Mouse (Mus musculus): ENCODE measurements around the gene Tmem210. TPM values are rescaled to one million over a fixed set of nuclear protein-coding genes. Genes with fewer than 3 reads are reported as not detected.
A peak's percentile ranks its signal among the peaks of the same experiment; 100 is the strongest.

Gene Tmem210
- total RNA-seq, 4 experiments from 2014 or later = not detected

DNA sequence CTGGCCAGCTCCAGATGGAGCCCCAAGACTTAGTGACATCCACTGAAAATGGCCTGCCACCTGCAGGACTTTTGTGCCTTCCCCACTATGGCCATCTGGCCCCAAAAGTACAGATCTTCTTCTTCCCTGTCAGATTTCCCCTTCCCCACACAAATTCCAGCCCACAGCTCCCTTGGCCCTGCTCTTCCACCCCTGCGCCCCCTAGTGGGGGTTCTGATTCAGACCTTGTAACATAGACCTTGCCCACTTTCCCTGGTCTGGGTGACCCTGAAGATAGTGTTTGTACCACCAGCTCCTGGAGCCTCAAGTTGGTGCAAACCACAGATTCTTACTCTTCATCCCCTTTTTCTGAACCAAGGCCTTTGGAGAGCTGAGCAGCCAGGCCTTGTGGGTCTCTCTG is 4.9 kb downstream of the Tmem210 start:
- peak in 1 of 2 experiments; percentile 66 for DNase-seq (ENCODE audit: low spot score in 2 of 2)

GRCm38 (mm10) chr2:25293706-25294105 is 5.8 kb downstream of the Tmem210 start:
- DNase-seq (ENCODE audit: low spot score in 2 of 2) = no peak

DNA sequence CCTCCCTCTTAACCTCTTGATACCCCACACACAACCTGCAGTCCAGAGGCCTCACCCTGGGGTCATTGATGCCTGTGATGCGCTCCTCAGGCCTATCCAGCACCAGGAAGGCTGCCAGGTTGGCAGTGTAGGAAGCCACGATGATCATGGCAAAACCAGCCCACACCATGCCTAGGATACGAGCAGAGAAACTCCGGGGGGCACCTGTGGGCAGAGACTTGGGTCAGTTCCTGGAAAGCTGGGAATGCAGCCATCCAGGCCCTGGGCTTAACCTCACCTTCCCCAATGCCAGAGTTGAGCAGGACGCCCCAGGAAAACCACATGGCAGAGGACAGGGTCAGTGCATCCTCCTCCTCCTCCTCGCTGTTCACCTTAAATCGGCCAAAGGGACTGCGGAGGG is 9.1 kb downstream of the Tmem210 start:
- DNase-seq (ENCODE audit: low spot score in 2 of 2) = no peak

DNA sequence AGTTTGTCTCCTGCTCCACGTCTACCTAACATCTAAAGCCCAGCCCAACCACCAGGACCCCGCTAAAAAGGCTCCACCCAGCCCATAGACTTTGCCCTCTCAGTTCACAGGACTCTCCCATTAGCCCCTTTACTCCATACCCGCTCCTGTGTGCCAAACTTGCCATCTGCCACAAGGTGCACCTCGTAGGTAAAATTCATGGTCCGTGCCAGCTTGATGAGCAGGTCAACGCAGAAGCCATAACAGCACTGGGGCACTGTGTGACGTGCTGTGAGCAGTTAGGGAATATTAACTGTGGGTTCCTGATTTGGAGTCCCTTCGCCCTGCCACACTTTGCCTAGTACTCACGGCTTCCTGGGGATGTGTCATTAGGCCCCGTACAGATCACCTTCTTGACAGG is 10.1 kb downstream of the Tmem210 start:
- DNase-seq (ENCODE audit: low spot score in 2 of 2) = no peak

DNA sequence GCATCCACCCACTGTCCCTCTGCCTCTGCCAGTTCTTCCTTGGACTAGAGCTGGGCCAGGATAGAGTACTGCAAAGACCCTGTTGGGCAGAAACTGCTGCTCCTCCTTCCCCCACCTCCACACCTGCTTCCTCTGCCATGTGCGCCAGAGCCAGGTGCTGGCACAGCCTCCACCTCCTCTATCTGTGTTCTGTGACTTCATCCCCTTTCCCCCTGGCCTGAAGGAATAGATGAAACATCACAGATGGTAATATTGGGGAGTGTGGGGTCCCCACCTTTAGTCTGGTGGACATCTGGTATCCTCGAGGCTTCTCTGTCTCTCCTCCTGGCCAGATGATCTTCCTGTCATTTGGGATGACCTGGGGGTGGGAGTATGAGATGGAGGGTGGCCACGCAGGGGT is 15.5 kb downstream of the Tmem210 start:
- DNase-seq (ENCODE audit: low spot score in 2 of 2) = no peak

DNA sequence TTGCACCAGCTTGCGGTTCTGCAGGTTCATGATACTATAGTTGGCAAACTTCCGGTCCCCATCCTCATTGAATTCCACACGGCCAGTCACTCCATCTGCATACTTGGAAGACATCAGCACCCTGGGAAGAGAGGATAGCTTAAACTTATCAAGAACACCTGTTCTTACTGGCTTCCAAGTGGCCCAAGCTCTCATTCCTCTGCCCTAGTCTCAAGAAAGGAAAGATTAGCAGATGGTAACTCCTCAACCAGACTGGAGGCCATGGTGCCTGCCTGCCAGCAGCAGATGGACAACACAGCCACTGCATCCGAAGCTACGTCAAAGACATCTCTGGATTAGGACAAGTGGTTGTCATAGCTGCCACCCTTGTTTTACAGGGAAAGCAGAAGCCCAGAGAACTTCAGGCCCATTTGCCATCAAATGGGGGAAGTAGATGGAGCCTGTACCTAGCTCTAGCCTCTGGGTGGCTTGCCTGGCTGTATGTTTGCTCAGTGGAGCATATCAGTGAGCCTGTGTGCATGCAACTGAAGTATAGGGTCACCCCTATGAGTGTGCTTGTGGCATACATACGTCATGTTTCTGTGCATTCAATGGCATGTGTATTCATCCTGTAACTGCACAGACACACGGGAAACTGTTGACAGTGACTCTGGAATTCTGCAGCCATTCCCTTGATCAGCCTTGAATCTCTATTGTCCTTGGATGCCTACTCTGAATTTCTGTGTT is 16.1 kb downstream of the Tmem210 start:
- no peak for DNase-seq (ENCODE audit: low spot score in 2 of 2)

GRCm38 (mm10) chr2:25304657-25305541 is 17.0 kb downstream of the Tmem210 start:
- DNase-seq (ENCODE audit: low spot score in 2 of 2) = peak in 1 of 2 experiments; percentile 36

- no peak for DNase-seq (ENCODE audit: low spot score in 2 of 2)
These were observed 17.8 kb downstream of the Tmem210 start for GRCm38 (mm10) chr2:25305587-25306359.

DNA sequence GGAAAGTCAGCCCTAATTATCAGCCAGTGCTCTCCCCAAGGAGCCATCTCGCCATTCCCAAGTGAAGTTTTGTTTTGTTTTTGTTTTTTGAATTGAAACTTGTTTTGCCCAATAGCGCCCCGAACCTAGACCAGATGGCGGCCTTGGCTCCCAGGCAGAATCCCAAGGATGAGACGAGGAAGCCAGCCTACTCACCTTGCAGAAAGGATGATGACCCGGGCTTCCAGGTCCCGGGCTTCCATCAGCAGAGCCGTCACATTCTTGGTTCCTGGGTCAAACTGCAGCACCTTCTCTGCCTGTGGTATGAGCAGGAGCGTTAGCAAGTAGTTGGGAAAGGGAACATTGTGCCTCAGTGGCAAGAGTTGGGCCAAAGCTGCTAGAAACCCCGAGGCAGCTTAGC is 22.2 kb downstream of the Tmem210 start:
- no peak for DNase-seq (ENCODE audit: low spot score in 2 of 2)

- DNase-seq (ENCODE audit: low spot score in 2 of 2) = no peak
These were observed 23.0 kb downstream of the Tmem210 start for GRCm38 (mm10) chr2:25310969-25311368.

- no peak for DNase-seq (ENCODE audit: low spot score in 2 of 2)
These were observed 23.5 kb downstream of the Tmem210 start for GRCm38 (mm10) chr2:25311491-25311891.

DNA sequence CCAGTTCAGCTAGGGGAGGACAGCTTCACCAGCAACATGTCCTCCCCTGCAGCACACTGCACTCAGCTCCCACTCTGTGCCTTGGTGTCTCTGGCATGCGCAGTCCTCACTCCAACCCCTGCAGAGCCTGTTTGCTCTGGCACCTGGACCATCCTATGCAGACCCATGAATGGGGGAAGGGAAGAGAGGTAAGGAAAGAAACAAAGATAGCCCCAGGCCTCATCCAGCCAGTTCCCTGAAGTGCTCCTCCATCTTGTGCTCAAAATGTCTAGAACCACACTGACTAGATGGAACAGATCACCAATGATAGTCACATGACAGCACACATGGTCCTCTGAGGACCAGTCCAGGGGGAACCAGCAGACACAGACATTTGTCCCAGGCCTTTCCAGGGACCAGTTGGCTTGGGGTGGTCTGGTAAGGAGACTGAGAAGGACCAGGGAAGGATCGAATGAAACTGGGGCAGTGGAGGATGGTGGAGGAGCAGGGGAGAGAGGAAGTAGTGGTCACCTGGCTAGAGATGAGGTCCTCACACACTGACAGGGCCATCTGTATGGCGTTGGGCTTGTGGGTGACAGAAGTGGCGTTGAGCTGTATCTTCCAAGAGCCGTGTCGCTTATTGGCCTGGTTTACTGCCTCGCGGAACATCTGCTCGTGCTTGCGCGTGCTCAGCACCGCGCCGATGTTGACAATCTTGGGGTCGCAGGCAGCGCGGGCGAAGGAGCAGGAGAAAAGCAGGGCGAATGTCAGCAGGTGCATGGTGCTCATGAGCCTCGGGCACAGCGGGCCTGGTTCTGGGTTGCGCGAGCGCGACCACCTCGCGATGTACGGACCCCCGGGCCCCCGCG is 30.4 kb downstream of the Tmem210 start:
- no peak for DNase-seq (ENCODE audit: low spot score in 2 of 2)

GRCm38 (mm10) chr2:25318971-25319773 is 31.2 kb downstream of the Tmem210 start, which contains the start of gene Grin1:
TSS of gene Grin1 (minus strand) at chr2:25319187.
- peak; percentile 82 to 88 for DNase-seq (ENCODE audit: low spot score in 2 of 2)

DNA sequence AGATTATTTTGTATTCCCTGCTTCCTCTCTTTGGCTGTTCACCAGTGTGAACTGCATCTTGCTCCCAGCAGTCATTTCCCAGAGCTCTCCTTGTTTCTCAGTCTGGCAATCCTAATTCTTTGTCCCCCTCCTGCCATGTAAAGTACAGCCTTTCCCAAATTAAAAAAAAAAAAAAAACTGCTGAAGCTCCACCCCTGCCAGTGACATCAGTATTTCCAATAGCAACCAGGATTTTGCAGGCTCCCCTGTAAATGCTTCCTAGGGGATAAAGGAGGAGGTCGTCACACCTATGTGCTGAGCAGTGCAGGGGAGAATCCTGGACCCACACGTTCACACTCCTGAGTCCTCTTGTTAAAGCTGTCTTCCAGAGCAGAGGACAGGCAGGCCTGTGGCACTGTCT is 32.1 kb downstream of the Tmem210 start:
- DNase-seq (ENCODE audit: low spot score in 2 of 2) = no peak

- no peak for DNase-seq (ENCODE audit: low spot score in 2 of 2)
These were observed 38.1 kb downstream of the Tmem210 start for GRCm38 (mm10) chr2:25326036-25326435.

DNA sequence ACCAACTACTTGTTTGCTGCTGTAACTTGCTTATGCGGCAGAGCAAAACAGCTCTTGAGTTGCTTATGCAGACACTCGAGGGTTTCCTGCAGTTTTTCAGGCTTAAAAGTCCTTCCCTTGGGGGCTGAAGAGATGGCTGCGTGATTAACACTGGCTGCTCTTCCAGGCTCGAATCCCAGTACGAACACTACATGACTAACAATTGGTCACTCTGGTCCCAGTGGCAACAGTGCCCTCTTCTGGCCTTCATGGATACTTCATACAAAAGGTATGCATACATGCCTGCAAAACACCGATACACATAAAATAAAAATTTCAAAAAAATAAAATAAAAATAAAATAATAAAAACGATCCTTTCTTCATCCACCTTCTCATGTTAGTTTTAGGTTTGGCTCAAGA is 40.5 kb downstream of the Tmem210 start:
- DNase-seq (ENCODE audit: low spot score in 2 of 2) = no peak

DNA sequence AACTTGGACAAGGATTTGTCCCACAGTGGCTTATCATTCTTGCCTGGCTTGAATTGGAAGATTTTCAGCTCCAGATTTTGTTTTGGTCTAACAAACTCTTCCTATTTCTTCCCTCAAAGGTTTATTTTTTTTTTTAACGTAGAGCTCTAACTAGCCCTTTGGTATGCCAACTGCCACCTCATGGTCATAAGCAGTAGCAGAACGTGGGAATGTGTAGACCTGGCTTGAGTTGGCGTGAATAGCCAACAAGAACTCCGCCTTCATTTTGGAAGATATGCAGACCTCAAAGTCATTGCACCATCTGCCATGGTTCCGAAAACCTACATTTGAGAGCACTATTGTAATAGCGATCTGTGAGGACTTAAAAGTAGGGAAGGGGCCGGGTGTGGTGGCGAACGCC is 43.5 kb downstream of the Tmem210 start:
- no peak for DNase-seq (ENCODE audit: low spot score in 2 of 2)

DNA sequence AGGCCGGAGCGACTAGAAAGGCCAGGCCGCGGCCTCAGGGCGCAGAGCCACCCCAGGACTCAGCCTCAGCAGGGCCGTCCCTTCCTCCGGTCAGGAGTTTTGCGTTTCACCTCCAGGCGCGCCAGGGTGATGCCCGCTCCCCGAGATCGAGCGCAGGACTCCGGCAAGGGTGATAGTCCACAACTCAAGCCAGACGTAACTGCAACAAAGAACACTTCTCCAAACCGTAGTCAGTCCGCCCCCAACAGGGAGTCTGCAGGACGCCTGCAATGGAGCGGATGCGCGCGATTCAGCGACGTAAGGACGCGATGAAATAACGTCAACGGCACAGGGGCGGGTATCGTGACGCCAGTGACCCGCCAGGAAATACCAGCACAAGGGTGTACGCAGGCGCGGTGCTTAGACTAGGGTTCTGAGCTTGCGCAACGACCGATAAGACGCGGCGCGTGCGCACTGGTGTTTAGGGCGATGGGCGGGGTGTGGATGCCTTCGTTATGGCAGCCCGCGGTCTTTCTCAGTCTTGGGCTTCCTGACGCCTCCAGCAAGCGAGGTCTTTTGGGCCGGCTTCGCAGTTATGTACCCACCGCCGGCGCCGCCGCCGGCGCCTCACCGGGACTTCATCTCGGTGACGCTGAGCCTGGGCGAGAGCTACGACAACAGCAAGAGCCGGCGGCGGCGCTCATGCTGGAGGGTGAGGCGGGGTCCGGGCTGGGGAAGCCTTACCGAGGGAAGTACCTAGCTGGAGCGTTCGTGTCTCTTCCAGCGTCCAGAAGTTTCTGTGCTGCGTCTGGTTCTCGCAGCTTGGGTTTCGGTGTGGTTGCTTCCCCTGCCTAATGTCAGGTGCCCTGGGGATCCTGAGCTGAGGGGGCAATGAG is 44.6 kb downstream of the Tmem210 start, which contains the start of gene Man1b1:
Gene Man1b1, plus strand, starts transcription at position 53 of the 875 bp plus-strand sequence.
- DNase-seq (ENCODE audit: low spot score in 2 of 2) = peak; percentile 99 to 100

DNA sequence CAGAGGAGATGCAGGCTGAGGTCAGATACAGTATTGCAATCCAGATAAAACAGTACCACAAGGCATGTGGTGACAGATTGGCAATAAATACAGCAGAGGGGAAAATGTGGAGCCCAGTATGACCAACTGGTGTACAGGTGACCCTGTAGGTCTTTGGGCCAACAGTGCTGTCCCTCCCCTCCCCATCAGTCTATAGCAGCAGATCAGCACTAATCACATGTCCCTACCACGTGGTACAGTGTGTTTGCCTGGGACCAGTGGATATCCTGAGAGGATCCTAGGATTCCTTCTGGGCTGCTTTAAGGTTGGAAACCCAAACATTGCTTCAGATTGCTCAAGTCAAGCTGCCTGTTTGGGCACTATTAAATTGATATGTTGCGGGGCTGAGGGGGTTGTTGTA is 45.6 kb downstream of the Tmem210 start:
- DNase-seq (ENCODE audit: low spot score in 2 of 2) = no peak

Data from layer of hippocampus, adult 8-10 months (tissue).